Mouse (Mus musculus): ENCODE results near the gene Hoga1. TPM values are rescaled to one million over a fixed set of nuclear protein-coding genes. Genes with fewer than 3 reads are reported as not detected.

Gene Hoga1
- polyA plus RNA-seq (2012; rRNA removed; ENCODE audit: low replicate concordance), result 3.9 and 4.8 TPM in 2 replicates

GRCm38 (mm10) chr19:42045269-42046102, at the start of gene Hoga1:
Gene Hoga1, plus strand, starts transcription at chr19:42045610.

GRCm38 (mm10) chr19:42035456-42036248, 9.8 kb upstream of the Hoga1 start, which contains the start of gene Ankrd2:
Gene Ankrd2, plus strand, starts transcription at chr19:42036000.

GRCm38 (mm10) chr19:42051948-42052347, 6.5 kb downstream of the Hoga1 start, which contains the start of gene 4933411K16Rik:
Gene 4933411K16Rik, plus strand, starts transcription at chr19:42052248.

GRCm38 (mm10) chr19:42086166-42086565, 40.8 kb downstream of the Hoga1 start, which contains the start of gene Morn4:
Gene Morn4, minus strand, starts transcription at chr19:42086357.

GRCm38 (mm10) chr19:42089748-42090595, 44.6 kb downstream of the Hoga1 start, which contains the start of gene Pi4k2a:
Gene Pi4k2a, plus strand, starts transcription at chr19:42090470.

Other genes starting within 250 kb of the Hoga1 start
- gene Arhgap19, start 243.6 kb upstream of the Hoga1 start, polyA plus RNA-seq (2012; rRNA removed; ENCODE audit: low replicate concordance), result 2.0 and 6.0 TPM in 2 replicates
- 3.4 and 15.2 TPM in 2 replicates for gene Frat1, start 215.6 kb upstream of the Hoga1 start, polyA plus RNA-seq (2012; rRNA removed; ENCODE audit: low replicate concordance)
- gene Frat2, start 197.5 kb upstream of the Hoga1 start, polyA plus RNA-seq (2012; rRNA removed; ENCODE audit: low replicate concordance), result 2.9 and 8.2 TPM in 2 replicates
- 7.6 and 10.6 TPM in 2 replicates for gene Rrp12, start 149.4 kb upstream of the Hoga1 start, polyA plus RNA-seq (2012; rRNA removed; ENCODE audit: low replicate concordance)
- 278 and 280 TPM in 2 replicates for gene Pgam1, start 133.7 kb upstream of the Hoga1 start, polyA plus RNA-seq (2012; rRNA removed; ENCODE audit: low replicate concordance)
- gene Exosc1, start 112.2 kb upstream of the Hoga1 start, polyA plus RNA-seq (2012; rRNA removed; ENCODE audit: low replicate concordance), result 10.3 and 14.7 TPM in 2 replicates
- 104 and 105 TPM in 2 replicates for gene Zdhhc16, start 112.1 kb upstream of the Hoga1 start, polyA plus RNA-seq (2012; rRNA removed; ENCODE audit: low replicate concordance)
- 70.6 and 91.6 TPM in 2 replicates for gene Mms19, start 64.5 kb upstream of the Hoga1 start, polyA plus RNA-seq (2012; rRNA removed; ENCODE audit: low replicate concordance)
- 36.5 and 41.0 TPM in 2 replicates for gene Ubtd1, start 63.8 kb upstream of the Hoga1 start, polyA plus RNA-seq (2012; rRNA removed; ENCODE audit: low replicate concordance)
- 0.12 and 8.7 TPM in 2 replicates for gene Ankrd2, start 9.6 kb upstream of the Hoga1 start, polyA plus RNA-seq (2012; rRNA removed; ENCODE audit: low replicate concordance)
- gene 4933411K16Rik, start 6.6 kb downstream of the Hoga1 start, polyA plus RNA-seq (2012; rRNA removed; ENCODE audit: low replicate concordance), result 0.69 and 0.82 TPM in 2 replicates
- 4.9 and 5.3 TPM in 2 replicates for gene Morn4, start 40.7 kb downstream of the Hoga1 start, polyA plus RNA-seq (2012; rRNA removed; ENCODE audit: low replicate concordance)
- 33.2 and 36.6 TPM in 2 replicates for gene Pi4k2a, start 44.9 kb downstream of the Hoga1 start, polyA plus RNA-seq (2012; rRNA removed; ENCODE audit: low replicate concordance)
- 14.4 and 29.2 TPM in 2 replicates for gene Avpi1, start 83.4 kb downstream of the Hoga1 start, polyA plus RNA-seq (2012; rRNA removed; ENCODE audit: low replicate concordance)
- gene Marveld1, start 101.8 kb downstream of the Hoga1 start, polyA plus RNA-seq (2012; rRNA removed; ENCODE audit: low replicate concordance), result 95.8 and 131 TPM in 2 replicates
- gene Zfyve27, start 118.3 kb downstream of the Hoga1 start, polyA plus RNA-seq (2012; rRNA removed; ENCODE audit: low replicate concordance), result 42.5 and 51.1 TPM in 2 replicates
- 27.7 and 32.3 TPM in 2 replicates for gene Sfrp5, start 156.6 kb downstream of the Hoga1 start, polyA plus RNA-seq (2012; rRNA removed; ENCODE audit: low replicate concordance)
- gene Golga7b, start 202.0 kb downstream of the Hoga1 start, polyA plus RNA-seq (2012; rRNA removed; ENCODE audit: low replicate concordance), result 1.8 and 1.9 TPM in 2 replicates